Mouse (Mus musculus) midbrain, postnatal 0 days (tissue): ENCODE data around the gene Neurog1. TPM values are rescaled to one million over a fixed set of nuclear protein-coding genes. Genes with fewer than 3 reads are reported as not detected.

ENCODE experiments used
- ATAC-seq: fragments of 200-750 bp; cut with Nextera tagmentation; 2 replicates; pipeline ENCODE4 v1.8.0; 2017; ENCODE audit warnings: moderate number of reproducible peaks, mild to moderate bottlenecking, moderate TSS enrichment, moderate library complexity; ENCODE audit not compliant: low FRiP score
- DNase-seq: peaks from one replicate; pipeline ENCODE4 v3.0.0-alpha.2; 2015; ENCODE audit warnings: low spot score
- H3K27ac ChIP-seq: fragments of 300-500 bp; sonication (generic); 2 replicates; pipeline ENCODE4 v1.5.1; 2014; ENCODE audit warnings: low read depth, mild to moderate bottlenecking, low read length, mixed read lengths
- H3K27me3 ChIP-seq: fragments of 300-500 bp; sonication (generic); 2 replicates; pipeline ENCODE4 v1.6.1; 2014; ENCODE audit warnings: low read length, control low read depth, mixed read lengths; ENCODE audit not compliant: insufficient read depth
- H3K36me3 ChIP-seq: fragments of 300-500 bp; sonication (generic); 2 replicates; pipeline ENCODE4 v1.6.1; 2014; ENCODE audit warnings: low read length, control low read depth, mixed read lengths; ENCODE audit not compliant: insufficient read depth
- H3K4me1 ChIP-seq: fragments of 300-500 bp; sonication (generic); 2 replicates; pipeline ENCODE4 v1.6.1; 2014; ENCODE audit warnings: mild to moderate bottlenecking, control low read depth, antibody characterized with exemption, low read length, mixed read lengths; ENCODE audit not compliant: insufficient read depth
- H3K4me2 ChIP-seq: fragments of 300-500 bp; sonication (generic); 2 replicates; pipeline ENCODE4 v1.6.1; 2014; ENCODE audit warnings: low read depth, mild to moderate bottlenecking, low read length, mixed read lengths; ENCODE audit not compliant: poor library complexity, severe bottlenecking
- H3K4me3 ChIP-seq: fragments of 300-500 bp; sonication (generic); 2 replicates; pipeline ENCODE4 v1.5.1; 2014; ENCODE audit warnings: low read depth, mild to moderate bottlenecking, low read length, moderate library complexity
- H3K9ac ChIP-seq: fragments of 300-500 bp; sonication (generic); replicated peaks from 2 replicates; pipeline ENCODE4 v1.6.1; 2014; ENCODE audit warnings: mild to moderate bottlenecking, low read length, moderate library complexity, mixed read lengths; ENCODE audit not compliant: poor library complexity, severe bottlenecking
- H3K9me3 ChIP-seq: fragments of 300-500 bp; sonication (generic); 2 replicates; pipeline ENCODE4 v1.6.1; 2016; ENCODE audit warnings: low read length, control low read depth
- CTCF ChIP-seq: IDR thresholded peaks from 2 replicates; pipeline ENCODE4 v1.5.1; 2016; ENCODE audit warnings: antibody characterized with exemption, mild to moderate bottlenecking
- WGBS: fragments of 180-500 bp; shearing (Covaris S2); extraction: QIAGEN DNeasy Blood & Tissue Kit; methylation state at CpG from one replicate; pipeline ENCODE4 v1.1.7; 2014; 5-methylcytosine and 5-hydroxymethylcytosine counted together
- polyA plus RNA-seq: library from polyadenylated mRNA; unstranded; fragments of >200 nt; fragmentation: Nextera tagmentation; extraction: Ambion mirVana; gene quantifications from 2 replicates; pipeline ENCODE4 v1.2.1, GENCODE M21; 2015
- total RNA-seq: library from RNA; depleted of rRNA; stranded (reverse); fragments of >200 nt; gene quantifications from 2 replicates; pipeline ENCODE4 v1.2.3, GENCODE M21; 2014

The Neurog1 gene
- total and polyA plus RNA-seq, 2 experiments from 2014 or later: not detected

DNA sequence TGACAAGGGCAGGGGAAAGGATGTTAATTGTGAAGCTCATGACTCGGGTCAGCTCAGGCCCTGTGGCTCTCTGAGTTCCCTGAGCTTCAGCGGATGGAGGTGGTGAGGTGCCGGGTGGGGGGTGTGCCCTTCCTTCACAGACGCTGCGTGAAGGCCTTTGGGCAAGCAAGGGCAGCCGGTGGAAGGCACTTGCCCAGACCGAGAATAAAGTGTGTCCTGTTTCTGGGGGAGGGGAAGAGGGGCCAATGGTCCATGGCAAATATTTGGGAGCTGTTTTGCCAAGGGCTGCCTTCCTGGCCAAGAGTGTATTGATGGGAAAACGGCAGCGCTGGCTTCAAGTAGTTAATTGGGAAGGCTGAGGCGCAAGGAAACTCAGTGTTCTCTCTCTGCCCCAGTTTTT, 42.9 kb upstream of the Neurog1 start:
- Histone ChIP-seq H3K9ac (no peak overlapping the region), H3K4me3 (peak overlapping the region; percentile 44), H3K27ac (no peak overlapping the region), H3K4me2 (peak overlapping the region; percentile 52), H3K27me3 (peaks cover 9% of the 10 kb centered on the region; the same call in 1 of the 2 replicates), H3K36me3 (no peaks in the 10 kb centered on the region), H3K9me3 (no peaks in the 10 kb centered on the region), H3K4me1 (no peaks in the 10 kb centered on the region)
- no peak for DNase-seq
- WGBS: 10% methylated on average over 10 of the region's 10 CpGs
- ATAC-seq: no peak
- TF ChIP-seq CTCF: no peak

DNA sequence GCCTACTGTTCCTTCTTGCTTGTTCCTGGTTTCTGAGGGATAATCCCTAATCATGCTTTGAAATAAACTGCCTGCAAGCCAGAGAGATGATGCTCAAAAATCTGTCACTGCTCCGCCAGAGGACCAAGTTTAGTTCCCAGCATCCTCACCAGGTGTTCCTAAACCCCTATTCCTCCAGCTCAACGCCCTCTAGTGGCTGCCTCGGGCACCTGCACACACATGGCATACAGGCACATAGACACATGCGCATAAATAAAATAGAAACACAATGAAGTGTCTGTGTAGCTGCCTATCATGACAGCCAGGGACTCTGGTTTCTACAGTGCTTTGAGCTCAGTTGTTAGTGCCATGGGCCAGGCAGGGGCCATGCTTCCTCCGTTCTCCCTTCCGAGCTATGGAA, 38.0 kb upstream of the Neurog1 start:
- WGBS: 82% methylated on average over 6 of the region's 6 CpGs
- no peak for ATAC-seq
- Histone ChIP-seq H3K27ac (no peak overlapping the region), H3K9ac (no peak overlapping the region), H3K36me3 (no peaks in the 10 kb centered on the region), H3K4me1 (no peaks in the 10 kb centered on the region), H3K4me3 (no peak overlapping the region), H3K9me3 (no peaks in the 10 kb centered on the region), H3K27me3 (peaks cover 4% of the 10 kb centered on the region; the same call in 1 of the 2 replicates), H3K4me2 (no peak overlapping the region)
- DNase-seq: no peak
- peak; percentile 58 for TF ChIP-seq CTCF

- 64% methylated on average over 11 of the region's 11 CpGs for WGBS
- no peaks in the 10 kb centered on the region for H3K4me1 ChIP-seq
- H3K4me2 ChIP-seq: no peak overlapping the region
- ATAC-seq: no peak
- TF ChIP-seq CTCF: no peak
- H3K9ac ChIP-seq: no peak overlapping the region
- no peaks in the 10 kb centered on the region for H3K9me3 ChIP-seq
- no peak overlapping the region for H3K4me3 ChIP-seq
- H3K27ac ChIP-seq: no peak overlapping the region
- H3K27me3 ChIP-seq: peaks cover 4% of the 10 kb centered on the region; the same call in 1 of the 2 replicates
- H3K36me3 ChIP-seq: no peaks in the 10 kb centered on the region
- DNase-seq: no peak
Measured at GRCm38 (mm10) chr13:56289261-56289660, 37.3 kb upstream of the Neurog1 start.

DNA sequence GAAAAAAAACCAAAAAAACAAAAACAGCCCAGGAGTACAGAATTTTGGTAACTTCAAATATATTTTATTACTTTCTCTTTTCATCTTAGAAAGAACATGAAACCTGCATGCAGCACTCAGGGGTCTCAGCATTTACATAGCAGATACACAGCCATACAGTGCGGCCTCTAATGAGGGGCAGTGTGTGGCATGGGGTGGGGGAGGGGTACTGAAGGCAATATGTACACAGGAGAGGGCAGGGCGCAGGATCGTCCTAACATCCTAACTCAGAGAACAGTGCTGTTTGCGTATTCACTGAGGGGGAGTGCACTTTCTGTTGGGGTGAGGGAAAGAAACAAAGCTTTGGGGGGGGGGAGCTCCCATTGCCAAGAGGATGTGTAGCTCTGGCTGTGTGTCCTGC, 36.6 kb upstream of the Neurog1 start:
- no peaks in the 10 kb centered on the region for H3K36me3 ChIP-seq
- 54% methylated on average over 4 of the region's 4 CpGs for WGBS
- no peak for DNase-seq
- no peak overlapping the region for H3K4me2 ChIP-seq
- H3K4me3 ChIP-seq: no peak overlapping the region
- H3K9me3 ChIP-seq: no peaks in the 10 kb centered on the region
- no peak for TF ChIP-seq CTCF
- H3K9ac ChIP-seq: no peak overlapping the region
- no peaks in the 10 kb centered on the region for H3K4me1 ChIP-seq
- H3K27me3 ChIP-seq: peaks cover 4% of the 10 kb centered on the region; the same call in 1 of the 2 replicates
- no peak overlapping the region for H3K27ac ChIP-seq
- ATAC-seq: no peak

DNA sequence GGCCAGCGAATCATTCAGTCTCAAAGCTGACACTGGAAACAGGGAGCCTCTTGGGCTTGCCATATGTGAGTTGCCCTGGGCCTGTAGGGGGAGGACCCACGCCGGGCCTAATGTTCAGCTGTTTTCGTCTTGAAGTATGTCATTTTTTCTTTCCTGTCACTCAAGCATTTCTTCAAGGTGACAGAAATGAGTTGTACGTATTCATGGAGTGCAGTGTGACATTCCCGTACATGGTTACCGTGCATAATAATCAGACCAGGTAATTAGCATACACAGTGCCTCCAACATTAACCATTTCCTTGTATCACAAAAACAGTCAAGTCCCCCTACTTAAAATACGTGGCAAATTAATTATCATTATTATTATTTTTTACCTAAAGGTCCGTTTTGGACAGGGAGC, 35.1 kb upstream of the Neurog1 start:
- Histone ChIP-seq H3K9ac (no peak overlapping the region), H3K4me1 (no peaks in the 10 kb centered on the region), H3K9me3 (no peaks in the 10 kb centered on the region), H3K27ac (no peak overlapping the region), H3K36me3 (no peaks in the 10 kb centered on the region), H3K4me2 (no peak overlapping the region), H3K27me3 (0 out of 2 replicates have a peak, but pooled peaks cover 4% of the 10 kb centered on the region), H3K4me3 (no peak overlapping the region)
- no peak for TF ChIP-seq CTCF
- ATAC-seq: no peak
- no peak for DNase-seq
- WGBS: 52% methylated on average over 9 of the region's 9 CpGs

DNA sequence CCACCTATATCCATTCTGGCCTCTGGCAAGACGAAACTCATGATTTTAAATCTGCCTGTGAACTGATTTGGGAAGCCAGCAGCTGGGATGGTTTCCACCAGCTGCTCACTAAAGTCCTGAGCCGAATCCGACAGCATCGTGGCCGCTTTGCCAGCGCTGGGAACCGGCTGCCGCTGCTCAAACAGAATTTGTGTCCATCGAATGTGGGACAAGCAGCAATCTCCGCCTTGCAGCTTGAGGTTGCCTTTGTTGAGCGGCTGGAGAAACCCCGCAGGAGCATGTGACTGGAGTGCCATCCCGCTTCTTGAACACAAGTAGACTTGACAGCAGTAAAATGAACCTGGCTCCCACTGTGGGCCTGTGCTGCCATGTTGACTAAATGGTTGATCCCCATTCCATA, 31.4 kb upstream of the Neurog1 start:
- H3K9ac ChIP-seq: no peak overlapping the region
- H3K4me2 ChIP-seq: no peak overlapping the region
- no peak overlapping the region for H3K27ac ChIP-seq
- H3K36me3 ChIP-seq: no peaks in the 10 kb centered on the region
- no peaks in the 10 kb centered on the region for H3K4me1 ChIP-seq
- no peak for TF ChIP-seq CTCF
- 83% methylated on average over 13 of the region's 13 CpGs for WGBS
- ATAC-seq: no peak
- DNase-seq: no peak
- no peaks in the 10 kb centered on the region for H3K9me3 ChIP-seq
- H3K4me3 ChIP-seq: no peak overlapping the region
- no peaks in the 10 kb centered on the region for H3K27me3 ChIP-seq
